Mouse (Mus musculus): ENCODE measurements at regions not wholly inside any gene's neighbourhood (a gene's known extent, or its start where the extent isn't known, plus 50 kb on each side); places are given as distances from the start of the nearest gene placed in this dataset.

- no peak for DNase-seq
Observed at GRCm38 (mm10) chr14:45056291-45056690, 68.3 kb downstream of the Ptger2 start.

DNA sequence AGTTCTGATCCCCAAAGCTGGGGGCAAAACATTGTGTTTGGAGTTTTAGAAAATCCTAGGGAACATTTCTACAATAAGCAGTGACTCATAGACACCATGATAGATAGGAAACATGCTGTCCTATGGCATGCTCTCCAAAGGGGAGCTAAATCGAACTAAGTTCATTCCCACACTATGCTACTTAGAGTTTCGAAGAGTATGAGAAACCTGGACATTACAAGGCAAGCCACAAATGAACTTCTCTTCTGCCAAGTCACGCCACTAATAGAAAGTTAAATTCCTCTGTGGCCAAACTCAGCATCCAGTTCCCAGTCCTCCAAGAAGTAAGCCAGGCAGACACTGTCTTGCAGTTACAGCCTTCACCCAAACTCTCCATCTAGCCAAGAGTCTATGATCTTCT lies 73.7 kb downstream of the Ptger2 start:
- DNase-seq: no peak

DNA sequence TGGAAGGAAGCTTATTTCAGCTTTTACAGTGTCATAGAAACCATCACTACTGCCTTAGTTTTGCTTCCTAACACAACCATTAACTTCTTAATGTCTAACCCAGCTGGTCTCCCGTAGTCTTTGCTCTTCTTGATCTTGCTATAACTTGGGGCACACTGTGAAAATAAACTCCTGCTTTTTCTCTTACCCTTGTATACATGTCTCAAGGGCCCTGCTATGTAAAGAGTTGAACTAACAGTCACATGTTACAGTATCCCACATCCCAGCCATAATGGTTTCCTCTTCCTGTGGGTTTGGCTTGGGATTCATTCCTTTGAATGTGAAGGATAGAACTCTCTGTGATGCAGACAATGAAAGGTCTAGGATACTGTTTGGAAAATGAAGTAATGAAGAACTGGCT lies 76.5 kb downstream of the Ptger2 start:
- DNase-seq: no peak

- no peak for DNase-seq
Observed at GRCm38 (mm10) chr14:45069598-45070212, 81.7 kb downstream of the Ptger2 start.

- DNase-seq: peak; percentile 30
Observed at GRCm38 (mm10) chr14:45074902-45075488, 87.0 kb downstream of the Ptger2 start.

- no peak for DNase-seq
Observed at GRCm38 (mm10) chr14:45077216-45077615, 89.2 kb downstream of the Ptger2 start.

DNA sequence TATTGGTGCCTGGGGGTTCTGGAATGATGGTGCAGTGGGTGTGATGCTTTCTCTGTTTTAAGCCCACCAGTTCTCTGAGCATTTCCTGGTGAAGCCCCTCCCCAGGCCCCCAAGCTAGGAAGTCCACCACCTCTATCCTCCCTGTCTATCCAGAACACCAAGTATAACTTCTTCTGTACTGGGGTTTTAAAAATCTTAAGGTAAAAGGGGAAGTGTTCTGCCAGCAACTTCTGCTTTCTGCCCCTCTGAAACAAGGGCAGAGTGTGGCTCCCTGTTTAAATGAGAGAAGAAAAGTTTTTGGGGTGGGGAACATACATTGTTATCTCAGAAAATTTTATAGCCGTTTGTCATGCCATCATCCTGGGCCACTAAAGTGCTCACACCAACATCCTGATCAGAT lies 91.8 kb downstream of the Ptger2 start:
- no peak for DNase-seq

- peak; percentile 20 for DNase-seq
Observed at GRCm38 (mm10) chr14:45080231-45080630, 92.2 kb downstream of the Ptger2 start.

GRCm38 (mm10) chr14:45083058-45083457 lies 95.1 kb downstream of the Ptger2 start:
- no peak for DNase-seq
